Mouse (Mus musculus): ENCODE measurements around the gene Enox1. TPM values are rescaled to one million over a fixed set of nuclear protein-coding genes. Genes with fewer than 3 reads are reported as not detected.

Enox1 gene
- polyA plus RNA-seq, 1 experiment from 2014 or later, result 8.0 TPM

DNA sequence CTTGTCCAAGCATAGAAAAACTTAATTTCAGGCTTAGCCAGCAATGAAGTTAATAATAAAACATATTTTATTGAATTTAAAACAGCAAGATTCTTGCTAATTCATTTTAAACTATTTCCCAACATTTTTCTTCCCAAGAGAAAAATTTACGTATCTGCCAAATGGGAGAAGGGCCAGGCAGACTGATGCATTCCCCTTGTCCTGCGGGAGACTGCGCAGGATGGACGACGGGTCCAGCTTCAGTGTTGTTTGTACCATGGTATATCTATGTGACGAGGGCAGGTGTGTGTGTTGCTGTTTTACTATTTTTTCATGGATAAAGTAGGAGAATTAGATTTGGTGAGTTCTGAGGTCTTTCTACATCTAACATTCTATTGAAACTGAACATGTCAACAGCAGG is 99.1 kb downstream of the Enox1 start:
- whole genome bisulfite sequencing, result 89% methylated on average over 6 of the region's 6 CpGs
- Histone ChIP-seq H3K27me3 (no peaks in the 10 kb centered on the region), H3K36me3 (no peaks in the 10 kb centered on the region), H3K4me1 (0 out of 2 replicates have a peak, but pooled peaks cover 2% of the 10 kb centered on the region), H3K4me2 (no peak overlapping the region), H3K27ac (no peak overlapping the region), H3K9ac (no peak overlapping the region), H3K9me3 (replicated peaks) (no peaks in the 10 kb centered on the region), H3K4me3 (replicated peaks) (no peak overlapping the region)
- no peak for ATAC-seq (replicated peaks; ENCODE audit: low FRiP score)

- no peaks in the 10 kb centered on the region for H3K27me3 ChIP-seq
- no peaks in the 10 kb centered on the region for H3K36me3 ChIP-seq
- H3K9ac ChIP-seq, result no peak overlapping the region
- H3K4me3 ChIP-seq (replicated peaks), result no peak overlapping the region
- H3K4me2 ChIP-seq, result no peak overlapping the region
- no peak for ATAC-seq (replicated peaks; ENCODE audit: low FRiP score)
- 84% methylated on average over 2 of the region's 2 CpGs for WGBS
- no peak overlapping the region for H3K27ac ChIP-seq
- H3K4me1 ChIP-seq, result no peaks in the 10 kb centered on the region
- H3K9me3 ChIP-seq (replicated peaks), result no peaks in the 10 kb centered on the region
Observed at GRCm38 (mm10) chr14:77256943-77257342, 100.4 kb downstream of the Enox1 start.

DNA sequence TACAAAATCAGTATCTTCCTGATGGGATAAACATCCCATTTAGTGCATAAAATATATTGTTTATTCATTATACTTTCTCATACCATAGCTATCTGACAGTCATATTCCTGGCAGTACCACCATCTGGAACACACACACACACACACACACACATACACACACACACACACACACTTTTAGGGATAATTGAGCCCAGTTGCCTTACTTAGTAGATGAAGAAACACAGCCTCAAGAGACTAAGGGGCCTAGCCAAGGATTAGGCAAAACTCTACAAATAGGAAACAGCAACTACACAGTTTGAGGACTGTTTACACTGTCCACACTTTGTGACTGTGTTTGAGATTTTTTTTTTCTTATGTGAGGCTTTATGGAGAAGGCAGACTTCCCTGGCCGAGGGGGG is 100.9 kb downstream of the Enox1 start:
- H3K27ac ChIP-seq, result no peak overlapping the region
- no peak for ATAC-seq (replicated peaks; ENCODE audit: low FRiP score)
- no peak overlapping the region for H3K9ac ChIP-seq
- H3K4me1 ChIP-seq, result 0 out of 2 replicates have a peak, but pooled peaks cover 1% of the 10 kb centered on the region
- H3K9me3 ChIP-seq (replicated peaks), result no peaks in the 10 kb centered on the region
- 85% methylated on average over 1 of the region's 1 CpGs for WGBS
- H3K36me3 ChIP-seq, result no peaks in the 10 kb centered on the region
- no peak overlapping the region for H3K4me2 ChIP-seq
- no peaks in the 10 kb centered on the region for H3K27me3 ChIP-seq
- H3K4me3 ChIP-seq (replicated peaks), result no peak overlapping the region

DNA sequence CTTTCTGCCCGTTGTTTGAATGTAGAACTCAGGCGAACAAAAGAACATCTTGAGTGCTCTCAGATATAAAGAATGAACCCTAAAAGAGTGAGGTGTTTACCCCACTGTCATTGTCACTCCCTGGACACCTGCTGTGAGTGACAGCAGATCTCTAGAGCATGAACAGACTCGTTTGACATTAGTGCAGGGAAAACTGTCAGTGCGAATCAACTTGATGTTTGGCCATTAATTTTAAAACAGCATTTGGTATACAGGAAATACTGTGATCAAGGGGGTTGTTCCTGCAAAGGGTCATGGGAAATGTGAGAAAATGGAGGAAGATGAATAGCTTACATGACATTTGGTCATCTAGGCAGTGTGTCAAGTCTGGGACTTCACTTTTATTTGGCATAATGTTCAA is 101.6 kb downstream of the Enox1 start:
- H3K36me3 ChIP-seq, result no peaks in the 10 kb centered on the region
- H3K9me3 ChIP-seq (replicated peaks), result no peaks in the 10 kb centered on the region
- no peak overlapping the region for H3K27ac ChIP-seq
- no peak for ATAC-seq (replicated peaks; ENCODE audit: low FRiP score)
- H3K4me3 ChIP-seq (replicated peaks), result no peak overlapping the region
- no peaks in the 10 kb centered on the region for H3K27me3 ChIP-seq
- 0 out of 2 replicates have a peak, but pooled peaks cover 2% of the 10 kb centered on the region for H3K4me1 ChIP-seq
- H3K4me2 ChIP-seq, result no peak overlapping the region
- H3K9ac ChIP-seq, result no peak overlapping the region
- WGBS, result 55% methylated on average over 4 of the region's 4 CpGs

- H3K9ac ChIP-seq, result no peak overlapping the region
- H3K4me1 ChIP-seq, result 0 out of 2 replicates have a peak, but pooled peaks cover 2% of the 10 kb centered on the region
- H3K27me3 ChIP-seq, result no peaks in the 10 kb centered on the region
- H3K36me3 ChIP-seq, result no peaks in the 10 kb centered on the region
- no peak overlapping the region for H3K4me3 ChIP-seq (replicated peaks)
- H3K4me2 ChIP-seq, result no peak overlapping the region
- no peak overlapping the region for H3K27ac ChIP-seq
- no peak for ATAC-seq (replicated peaks; ENCODE audit: low FRiP score)
- 75% methylated on average over 5 of the region's 5 CpGs for WGBS
- H3K9me3 ChIP-seq (replicated peaks), result no peaks in the 10 kb centered on the region
Observed at GRCm38 (mm10) chr14:77259686-77260085, 103.1 kb downstream of the Enox1 start.

DNA sequence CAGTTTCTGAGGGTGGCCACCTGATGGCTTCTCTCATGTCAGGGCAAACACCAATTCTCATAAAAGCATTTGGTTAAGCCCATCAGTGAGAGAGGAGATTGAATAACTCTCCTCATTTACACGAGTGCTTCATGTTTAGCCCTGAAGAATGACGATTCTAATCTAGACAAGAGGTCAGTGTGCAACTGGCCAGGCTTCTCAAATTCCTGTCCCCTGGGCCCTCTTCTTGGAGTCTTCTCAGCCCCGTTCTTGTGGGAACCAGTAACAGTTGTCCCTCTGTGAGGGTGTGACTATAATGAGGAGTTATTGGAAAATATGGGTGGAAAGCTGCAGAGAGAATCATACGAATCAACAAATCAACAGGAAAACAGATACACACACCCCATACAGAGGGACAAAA is 103.5 kb downstream of the Enox1 start:
- H3K4me1 ChIP-seq, result 0 out of 2 replicates have a peak, but pooled peaks cover 2% of the 10 kb centered on the region
- no peak overlapping the region for H3K27ac ChIP-seq
- H3K9me3 ChIP-seq (replicated peaks), result no peaks in the 10 kb centered on the region
- no peak overlapping the region for H3K4me3 ChIP-seq (replicated peaks)
- no peak overlapping the region for H3K9ac ChIP-seq
- H3K4me2 ChIP-seq, result no peak overlapping the region
- 47% methylated on average over 4 of the region's 4 CpGs for WGBS
- ATAC-seq (replicated peaks; ENCODE audit: low FRiP score), result no peak
- no peaks in the 10 kb centered on the region for H3K36me3 ChIP-seq
- H3K27me3 ChIP-seq, result no peaks in the 10 kb centered on the region

GRCm38 (mm10) chr14:77266805-77267771 is 110.5 kb downstream of the Enox1 start:
- no peaks in the 10 kb centered on the region for H3K27me3 ChIP-seq
- H3K9me3 ChIP-seq (replicated peaks), result no peaks in the 10 kb centered on the region
- no peaks in the 10 kb centered on the region for H3K36me3 ChIP-seq
- 0 out of 2 replicates have a peak, but pooled peaks cover 2% of the 10 kb centered on the region for H3K4me1 ChIP-seq
- H3K9ac ChIP-seq, result no peak overlapping the region
- H3K4me2 ChIP-seq, result no peak overlapping the region
- H3K27ac ChIP-seq, result no peak overlapping the region
- no peak for ATAC-seq (replicated peaks; ENCODE audit: low FRiP score)
- H3K4me3 ChIP-seq (replicated peaks), result no peak overlapping the region
- WGBS, result 62% methylated on average over 17 of the region's 17 CpGs

DNA sequence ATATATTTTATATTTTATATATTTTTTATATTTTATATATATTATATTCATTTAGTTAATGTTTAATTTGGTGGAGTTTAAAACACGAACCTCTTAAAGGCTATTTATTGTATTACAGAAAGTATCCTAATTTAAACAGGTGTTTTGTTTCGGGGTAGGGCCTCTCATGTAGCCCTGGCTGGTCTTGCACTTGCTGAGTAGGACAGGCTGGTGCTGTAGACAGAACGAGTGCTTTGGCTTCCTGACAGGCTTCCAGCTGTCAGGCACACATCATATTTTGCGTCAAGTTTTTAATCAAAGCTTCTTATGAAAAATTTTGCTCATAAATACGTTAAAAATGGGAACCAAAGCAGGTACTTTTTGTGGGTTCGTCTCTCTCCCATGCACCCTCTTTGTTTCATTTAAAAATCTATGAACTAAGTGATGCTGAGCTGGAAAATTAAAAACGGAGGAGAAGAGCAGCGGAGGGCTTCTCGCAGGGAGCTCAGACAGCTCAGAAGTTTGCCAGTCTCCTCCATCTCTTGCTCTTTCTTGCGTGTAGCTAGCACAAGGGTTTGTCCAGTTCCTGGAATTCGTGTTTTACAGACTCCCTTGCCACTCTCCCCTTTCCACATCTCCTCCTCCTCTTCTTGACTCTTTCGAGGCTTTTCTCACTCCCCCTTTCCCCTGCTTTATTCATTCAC is 115.8 kb downstream of the Enox1 start:
- 0 out of 2 replicates have a peak overlapping the region, but pooled peaks have one; percentile 10 for H3K4me2 ChIP-seq

GRCm38 (mm10) chr14:77272931-77273446 is 116.4 kb downstream of the Enox1 start:
- 0 out of 2 replicates have a peak overlapping the region, but pooled peaks have one; percentile 10 for H3K4me2 ChIP-seq
- H3K4me3 ChIP-seq (replicated peaks), result no peak overlapping the region
- 40% methylated on average over 13 of the region's 13 CpGs for WGBS
- H3K36me3 ChIP-seq, result no peaks in the 10 kb centered on the region
- H3K27me3 ChIP-seq, result no peaks in the 10 kb centered on the region
- no peaks in the 10 kb centered on the region for H3K9me3 ChIP-seq (replicated peaks)
- H3K27ac ChIP-seq, result no peak overlapping the region
- ATAC-seq (replicated peaks; ENCODE audit: low FRiP score), result no peak
- no peak overlapping the region for H3K9ac ChIP-seq
- peaks cover 6% of the 10 kb centered on the region; the same call in 1 of the 2 replicates for H3K4me1 ChIP-seq

More for the DNA sequence above, 115.8 kb downstream of the Enox1 start:
- no peaks in the 10 kb centered on the region for H3K36me3 ChIP-seq
- WGBS, result 54% methylated on average over 12 of the region's 12 CpGs
- no peak overlapping the region for H3K4me3 ChIP-seq (replicated peaks)
- no peak for ATAC-seq (replicated peaks; ENCODE audit: low FRiP score)
- H3K4me1 ChIP-seq, result peaks cover 6% of the 10 kb centered on the region; the same call in 1 of the 2 replicates
- H3K9ac ChIP-seq, result no peak overlapping the region
- no peak overlapping the region for H3K27ac ChIP-seq
- H3K9me3 ChIP-seq (replicated peaks), result no peaks in the 10 kb centered on the region
- no peaks in the 10 kb centered on the region for H3K27me3 ChIP-seq

GRCm38 (mm10) chr14:77273721-77274120 is 117.2 kb downstream of the Enox1 start:
- Histone ChIP-seq H3K9me3 (replicated peaks) (no peaks in the 10 kb centered on the region), H3K4me2 (no peak overlapping the region), H3K4me1 (peaks cover 7% of the 10 kb centered on the region; the same call in 1 of the 2 replicates), H3K36me3 (no peaks in the 10 kb centered on the region), H3K27me3 (no peaks in the 10 kb centered on the region), H3K4me3 (replicated peaks) (no peak overlapping the region), H3K27ac (no peak overlapping the region), H3K9ac (no peak overlapping the region)
- no peak for ATAC-seq (replicated peaks; ENCODE audit: low FRiP score)
- WGBS, result 54% methylated on average over 6 of the region's 6 CpGs

GRCm38 (mm10) chr14:77275607-77276006 is 119.0 kb downstream of the Enox1 start:
- no peak overlapping the region for H3K27ac ChIP-seq
- no peaks in the 10 kb centered on the region for H3K9me3 ChIP-seq (replicated peaks)
- ATAC-seq (replicated peaks; ENCODE audit: low FRiP score), result no peak
- H3K4me3 ChIP-seq (replicated peaks), result no peak overlapping the region
- H3K4me1 ChIP-seq, result peaks cover 14% of the 10 kb centered on the region; the same call in 1 of the 2 replicates
- H3K36me3 ChIP-seq, result no peaks in the 10 kb centered on the region
- H3K4me2 ChIP-seq, result no peak overlapping the region
- H3K9ac ChIP-seq, result no peak overlapping the region
- no peaks in the 10 kb centered on the region for H3K27me3 ChIP-seq
- 92% methylated on average over 6 of the region's 6 CpGs for WGBS

GRCm38 (mm10) chr14:77279143-77279542 is 122.6 kb downstream of the Enox1 start:
- H3K9ac ChIP-seq, result no peak overlapping the region
- H3K27ac ChIP-seq, result peak overlapping the region; percentile 41; the same call in 1 of the 2 replicates
- peaks cover 8% of the 10 kb centered on the region; the same call in 1 of the 2 replicates for H3K4me1 ChIP-seq
- WGBS, result 40% methylated on average over 4 of the region's 4 CpGs
- H3K36me3 ChIP-seq, result no peaks in the 10 kb centered on the region
- ATAC-seq (replicated peaks; ENCODE audit: low FRiP score), result peak; percentile 91
- H3K4me2 ChIP-seq, result no peak overlapping the region
- H3K27me3 ChIP-seq, result no peaks in the 10 kb centered on the region
- no peaks in the 10 kb centered on the region for H3K9me3 ChIP-seq (replicated peaks)
- H3K4me3 ChIP-seq (replicated peaks), result no peak overlapping the region
